Mouse (Mus musculus): ENCODE results near the gene Wdr78.

The Wdr78 gene

GRCm38 (mm10) chr4:103056909-103057308, 57.4 kb downstream of the Wdr78 start:
- DNase-seq (ENCODE audit: low read depth, low spot score): no peak

- DNase-seq (ENCODE audit: low read depth, low spot score): no peak
Observed at GRCm38 (mm10) chr4:103048046-103048445, 66.3 kb downstream of the Wdr78 start.

- DNase-seq (ENCODE audit: low read depth, low spot score): peak; percentile 8
Observed at GRCm38 (mm10) chr4:103042997-103043396, 71.4 kb downstream of the Wdr78 start.

GRCm38 (mm10) chr4:103039838-103040191, 74.5 kb downstream of the Wdr78 start:
- no peak for DNase-seq (ENCODE audit: low read depth, low spot score)

DNA sequence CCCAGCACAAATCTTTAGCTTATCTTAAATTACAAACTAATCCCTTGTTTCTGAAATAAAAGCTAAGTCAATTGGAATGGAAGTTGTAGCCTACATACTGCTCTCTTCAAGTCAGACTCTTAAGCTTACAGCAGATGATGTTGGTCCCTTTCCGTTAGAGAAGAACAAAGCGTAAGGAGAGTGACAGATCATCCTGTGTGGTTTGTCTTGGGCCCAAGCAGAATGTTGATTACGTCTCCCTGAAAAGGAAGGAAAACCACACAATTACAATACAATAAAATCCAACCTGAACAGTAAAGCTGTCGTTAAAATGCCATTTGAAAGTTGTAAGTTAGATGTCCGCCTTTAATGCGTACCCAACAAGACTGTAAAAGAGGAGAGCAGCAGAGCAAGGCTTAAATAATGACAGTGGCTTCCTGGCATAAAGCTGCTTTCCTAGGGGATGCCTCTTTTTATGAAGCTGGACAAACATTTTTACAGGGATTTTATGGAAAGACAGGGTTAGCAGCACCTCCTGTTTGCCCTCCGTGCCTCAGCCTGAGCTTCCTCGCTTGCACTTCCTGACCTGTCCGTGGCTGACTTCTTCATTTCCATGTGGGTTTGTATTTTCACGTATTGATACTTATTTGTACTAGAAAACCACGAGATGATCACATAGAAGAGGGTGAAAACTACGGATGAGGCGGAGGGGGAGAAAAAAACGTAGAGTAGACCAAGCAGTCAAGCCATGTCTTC, 75.1 kb downstream of the Wdr78 start:
- no peak for DNase-seq (ENCODE audit: low read depth, low spot score)

GRCm38 (mm10) chr4:103028177-103029088, 85.9 kb downstream of the Wdr78 start:
- DNase-seq (ENCODE audit: low read depth, low spot score): no peak

DNA sequence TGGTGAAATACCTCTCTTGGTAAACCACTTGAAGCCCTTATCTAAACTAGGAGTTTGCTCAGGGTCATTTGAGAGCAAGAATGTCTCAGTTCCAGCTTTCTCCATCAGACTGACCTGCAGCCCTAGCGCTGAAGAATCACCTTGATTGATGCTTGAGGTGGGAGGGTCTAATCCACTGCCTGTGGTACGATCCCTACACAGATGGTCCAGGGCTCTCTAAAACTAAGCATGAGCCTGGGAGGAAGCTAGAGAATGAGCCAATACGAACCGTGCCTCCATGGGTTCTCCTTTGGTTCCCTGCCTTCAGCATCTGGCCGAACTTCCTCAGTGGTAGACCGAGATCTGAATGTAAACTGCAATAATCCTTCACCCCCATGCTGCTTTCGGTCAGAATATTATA, 86.6 kb downstream of the Wdr78 start:
- no peak for DNase-seq (ENCODE audit: low read depth, low spot score)

DNA sequence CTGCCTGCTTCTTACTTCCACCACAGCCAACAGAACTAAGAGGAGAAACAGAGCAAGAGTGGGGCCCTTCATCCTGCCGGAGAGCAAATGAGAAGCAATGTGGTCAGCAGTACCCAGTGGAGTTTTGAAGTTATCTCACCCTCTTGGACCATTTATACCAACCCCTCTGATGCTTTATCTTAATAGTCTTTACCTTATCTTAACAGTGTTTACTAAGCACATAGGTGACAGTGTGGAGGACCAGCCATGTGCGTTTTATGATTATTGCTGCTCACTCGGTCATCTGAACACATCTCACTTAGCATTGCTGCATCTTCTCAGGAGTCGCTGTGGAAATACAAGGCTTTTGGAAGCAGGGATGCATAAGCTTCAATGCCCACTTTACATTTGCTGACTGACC, 87.7 kb downstream of the Wdr78 start, which contains the start of gene Insl5:
TSS of gene Insl5 (minus strand) at position 222 of the 400 bp plus-strand sequence.
- DNase-seq (ENCODE audit: low read depth, low spot score): no peak

GRCm38 (mm10) chr4:103013490-103013889, 100.9 kb downstream of the Wdr78 start:
- no peak for DNase-seq (ENCODE audit: low read depth, low spot score)

GRCm38 (mm10) chr4:103011823-103012222, 102.5 kb downstream of the Wdr78 start:
- no peak for DNase-seq (ENCODE audit: low read depth, low spot score)

DNA sequence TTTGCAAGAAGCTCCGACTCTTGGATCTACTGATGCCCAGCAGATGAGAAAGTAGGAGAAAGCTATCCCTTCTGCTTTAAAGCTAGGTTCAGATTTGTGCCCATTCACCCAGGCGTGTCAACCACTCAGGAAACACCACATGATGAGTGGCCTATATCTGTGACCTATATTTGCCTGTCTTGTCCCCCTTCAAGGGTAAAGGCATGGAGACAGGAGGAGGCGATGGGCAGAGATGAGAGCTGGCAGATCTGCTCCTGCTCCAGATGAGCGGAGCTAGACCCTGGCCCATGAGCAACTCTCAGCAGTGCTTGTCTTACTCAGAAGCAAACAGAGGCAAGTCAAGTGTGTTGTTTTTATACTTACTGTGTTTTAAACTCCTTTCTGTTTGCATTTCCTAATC, 103.6 kb downstream of the Wdr78 start:
- DNase-seq (ENCODE audit: low read depth, low spot score): no peak

DNA sequence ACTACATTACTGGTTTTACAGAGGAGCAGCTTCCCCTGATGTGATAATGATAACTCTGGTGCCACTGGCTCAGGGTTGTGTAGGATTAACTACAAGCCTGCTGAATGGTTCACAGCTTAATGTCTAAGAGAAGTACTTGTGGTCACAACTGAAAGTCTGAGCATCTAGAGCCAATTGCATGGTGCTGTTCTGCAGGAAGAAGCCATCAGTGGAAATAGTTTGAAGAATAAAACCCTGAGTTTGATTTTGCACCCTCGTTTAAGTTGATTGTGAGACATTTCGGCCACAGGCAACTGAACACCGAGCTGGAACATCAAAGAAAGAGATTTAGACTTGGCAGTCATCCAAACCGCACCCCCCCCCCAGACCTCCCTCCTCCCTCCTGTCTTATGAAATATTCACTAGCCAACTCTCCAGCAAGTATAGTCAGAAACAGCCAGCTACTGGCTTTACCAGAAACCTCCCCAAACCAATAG, 107.4 kb downstream of the Wdr78 start:
- no peak for DNase-seq (ENCODE audit: low read depth, low spot score)

GRCm38 (mm10) chr4:103006266-103006665, 108.1 kb downstream of the Wdr78 start:
- DNase-seq (ENCODE audit: low read depth, low spot score): no peak

DNA sequence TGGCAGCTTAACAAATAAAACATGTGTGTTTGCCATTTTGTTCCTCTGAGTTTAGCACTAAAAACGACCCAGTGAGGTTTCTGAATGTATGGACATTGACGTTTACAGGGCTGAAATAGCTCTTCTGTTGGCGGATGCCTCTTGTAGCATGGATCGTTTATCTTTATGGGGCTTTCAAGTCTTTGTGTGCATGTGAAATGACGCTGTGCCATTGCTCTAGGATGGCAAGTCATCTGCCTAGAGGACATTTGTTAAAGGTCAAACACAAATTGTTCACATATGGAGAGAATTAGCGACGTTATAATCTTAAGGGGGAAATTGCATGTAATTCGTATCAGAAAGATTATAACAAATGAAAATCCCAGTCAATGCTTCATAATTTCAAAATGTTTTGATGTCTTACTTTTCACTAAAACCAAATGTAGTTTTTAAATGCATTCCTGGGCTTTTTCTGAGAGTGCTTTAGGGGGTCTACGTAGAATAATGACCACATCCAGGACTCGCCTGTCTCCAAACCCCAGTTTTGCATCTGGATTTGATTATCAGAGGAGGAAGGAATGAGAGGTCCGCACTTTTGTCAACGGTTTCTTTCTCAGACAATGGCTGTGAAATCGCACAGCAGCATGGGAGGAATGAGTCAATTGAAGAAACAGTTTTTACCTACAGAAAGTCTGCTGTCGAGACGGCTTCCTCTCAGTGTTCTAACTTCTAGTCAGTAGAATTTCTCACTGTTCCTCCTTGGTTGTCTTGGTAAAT, 109.0 kb downstream of the Wdr78 start:
- DNase-seq (ENCODE audit: low read depth, low spot score): no peak

DNA sequence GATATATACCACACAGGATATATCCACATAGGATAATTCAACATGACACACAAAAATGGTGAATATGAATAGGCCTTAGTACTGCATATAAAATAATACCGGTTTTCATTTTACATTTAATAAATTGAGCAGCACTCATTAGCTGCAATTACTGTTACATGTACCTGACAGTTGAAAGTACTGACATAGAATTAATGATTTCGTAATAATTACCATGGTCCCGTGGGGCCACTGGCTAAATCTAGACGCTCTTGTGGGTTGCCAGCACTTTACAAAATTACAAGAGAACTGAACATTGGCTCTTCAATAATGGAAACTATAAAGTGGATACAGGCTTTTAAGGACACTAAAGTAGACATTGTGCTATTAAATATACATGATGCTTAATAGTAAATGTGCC, 109.7 kb downstream of the Wdr78 start:
- no peak for DNase-seq (ENCODE audit: low read depth, low spot score)

- no peak for DNase-seq (ENCODE audit: low read depth, low spot score)
Observed at GRCm38 (mm10) chr4:102991685-102992084, 122.7 kb downstream of the Wdr78 start.

- no peak for DNase-seq (ENCODE audit: low read depth, low spot score)
Observed at GRCm38 (mm10) chr4:102990595-102991340, 123.6 kb downstream of the Wdr78 start.

DNA sequence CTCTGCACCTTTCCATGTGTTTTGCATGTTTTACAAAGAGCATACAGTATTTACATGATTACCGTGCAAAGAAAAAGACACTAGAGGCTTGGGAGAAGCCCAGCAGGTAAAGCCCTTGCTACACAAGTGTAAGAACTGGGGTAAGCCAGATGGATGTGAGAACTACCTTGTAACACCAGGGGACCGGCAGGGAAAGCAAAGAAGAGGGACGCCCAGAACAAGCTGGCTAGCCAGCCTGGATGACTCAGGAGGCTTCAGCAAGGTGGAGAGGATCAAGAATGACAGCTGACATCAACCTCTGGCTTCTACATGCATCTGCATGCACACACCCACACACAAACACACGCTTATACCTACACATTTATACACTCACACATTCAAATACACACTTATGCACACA, 124.3 kb downstream of the Wdr78 start:
- no peak for DNase-seq (ENCODE audit: low read depth, low spot score)

DNA sequence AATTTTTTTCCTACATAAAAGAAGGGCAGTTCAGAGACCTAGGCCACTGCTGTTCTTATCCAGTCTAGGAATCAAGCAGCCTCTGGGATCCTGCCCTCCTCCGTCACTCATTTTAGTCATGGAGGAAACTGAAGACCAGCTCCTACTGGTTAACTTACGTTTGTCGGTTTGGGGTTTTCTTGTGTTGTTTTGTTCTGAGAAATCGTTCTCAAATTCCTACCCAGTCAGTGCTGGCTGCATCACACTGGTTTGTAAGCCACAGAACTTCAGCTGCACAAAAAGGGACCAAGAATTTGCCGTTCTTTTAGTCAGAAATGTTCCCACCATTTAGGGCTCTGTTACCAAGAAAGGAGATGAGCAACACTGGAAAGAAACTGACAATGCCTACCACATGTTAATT, 125.0 kb downstream of the Wdr78 start:
- DNase-seq (ENCODE audit: low read depth, low spot score): no peak

- DNase-seq (ENCODE audit: low read depth, low spot score): no peak
Observed at GRCm38 (mm10) chr4:102988526-102988925, 125.8 kb downstream of the Wdr78 start.

All from A20 (cell line).